Mouse (Mus musculus) lung, postnatal 4 days (tissue): ENCODE data around the gene Kcnj10.

Experiments
- DNase-seq, 2 experiments: peaks; one replicate each; pipeline ENCODE4 v3.0.0; 2021

Gene Kcnj10

GRCm38 (mm10) chr1:172333512-172333911, 7.5 kb upstream of the Kcnj10 start:
- no peak for DNase-seq

GRCm38 (mm10) chr1:172335804-172336203, 5.2 kb upstream of the Kcnj10 start:
- no peak for DNase-seq

- no peak for DNase-seq
These were observed 3.4 kb upstream of the Kcnj10 start for GRCm38 (mm10) chr1:172337411-172338185.

DNA sequence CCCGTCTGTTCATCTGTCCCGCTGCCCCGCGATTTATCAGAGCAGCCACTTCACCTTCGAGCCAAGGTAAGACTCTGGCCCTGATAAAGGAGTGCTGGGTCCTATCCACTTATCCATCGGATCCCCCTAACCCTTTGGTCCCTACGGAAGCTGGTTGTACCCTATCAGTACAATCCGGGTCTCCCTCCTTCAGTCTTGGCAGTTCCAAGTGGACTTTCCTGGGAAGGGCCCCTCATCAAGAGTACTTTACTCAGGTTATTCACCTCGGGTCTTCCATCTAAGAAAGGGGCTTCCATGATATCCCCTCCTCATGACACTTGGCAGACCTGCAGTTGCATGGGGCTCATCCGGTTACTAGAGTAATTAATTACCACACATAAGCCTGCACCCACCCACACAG, 376 bp downstream of the Kcnj10 start:
- DNase-seq, result no peak

DNA sequence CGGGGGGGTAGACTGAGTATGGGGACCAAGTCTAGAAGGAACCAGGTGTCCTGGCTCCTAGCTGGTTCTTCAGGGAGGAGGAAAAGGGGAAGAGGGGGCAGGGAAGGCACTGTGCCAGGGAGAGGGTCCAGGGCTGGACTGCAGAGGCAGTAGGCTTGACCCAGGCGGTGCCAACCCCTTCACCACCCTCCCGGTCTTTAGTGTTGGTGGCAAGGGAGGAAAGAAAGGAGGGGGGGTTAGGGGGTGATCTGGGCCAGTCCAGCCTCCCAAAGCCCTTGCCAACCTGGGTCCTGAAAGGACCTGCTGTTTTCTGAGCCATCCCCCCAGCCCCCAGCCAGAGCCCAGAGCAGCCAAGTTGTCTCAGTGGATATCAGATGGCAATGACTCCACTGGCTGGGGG, 1.7 kb downstream of the Kcnj10 start:
- DNase-seq, result no peak

DNA sequence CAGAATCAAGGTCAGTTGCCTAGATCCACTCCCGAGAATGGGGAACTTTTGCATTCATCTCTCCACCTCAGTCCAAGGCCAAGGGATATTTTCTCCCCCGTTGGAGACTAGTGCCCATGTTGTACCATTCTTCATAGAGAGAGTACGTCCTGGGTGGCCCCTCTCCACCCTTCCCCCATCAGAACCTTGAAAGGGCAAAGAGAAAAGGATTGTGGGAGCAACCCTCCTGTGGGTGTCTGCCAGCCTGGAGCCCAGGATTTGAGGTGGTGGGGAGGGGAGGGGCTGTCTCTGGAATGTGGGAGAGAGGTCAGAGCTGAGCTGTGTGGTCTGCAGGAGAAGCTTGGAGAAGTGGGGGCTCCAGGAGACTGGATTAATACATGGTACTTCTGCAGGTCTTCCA, 2.9 kb downstream of the Kcnj10 start:
- DNase-seq, result no peak

GRCm38 (mm10) chr1:172344820-172345219, 3.8 kb downstream of the Kcnj10 start:
- DNase-seq, result no peak

GRCm38 (mm10) chr1:172346707-172347106, 5.7 kb downstream of the Kcnj10 start:
- no peak for DNase-seq

DNA sequence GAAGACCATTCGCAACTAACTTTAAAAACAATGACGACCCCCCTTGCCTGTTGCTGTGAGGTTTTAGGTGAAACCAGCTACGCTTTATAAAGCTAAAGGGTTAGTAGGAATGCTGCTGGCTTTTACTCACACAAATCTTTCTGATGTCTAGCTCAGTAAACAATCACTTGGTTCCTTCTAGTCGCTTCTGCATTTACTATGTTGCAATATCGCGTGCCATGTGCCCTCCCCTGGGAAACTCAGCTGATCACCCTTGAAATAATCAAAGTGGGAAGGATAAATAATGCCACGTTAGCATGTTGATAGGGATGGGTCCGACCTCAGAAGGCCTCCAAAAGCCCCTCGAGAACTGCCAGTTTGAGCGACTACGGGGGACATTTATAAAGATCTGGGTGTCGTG, 6.4 kb downstream of the Kcnj10 start:
- no peak for DNase-seq

- no peak for DNase-seq
These were observed 8.5 kb downstream of the Kcnj10 start for GRCm38 (mm10) chr1:172349504-172349903.

GRCm38 (mm10) chr1:172349916-172350812, 9.2 kb downstream of the Kcnj10 start:
- peak in 1 of 2 experiments; percentile 39 for DNase-seq

GRCm38 (mm10) chr1:172352001-172352400, 11.0 kb downstream of the Kcnj10 start:
- no peak for DNase-seq

DNA sequence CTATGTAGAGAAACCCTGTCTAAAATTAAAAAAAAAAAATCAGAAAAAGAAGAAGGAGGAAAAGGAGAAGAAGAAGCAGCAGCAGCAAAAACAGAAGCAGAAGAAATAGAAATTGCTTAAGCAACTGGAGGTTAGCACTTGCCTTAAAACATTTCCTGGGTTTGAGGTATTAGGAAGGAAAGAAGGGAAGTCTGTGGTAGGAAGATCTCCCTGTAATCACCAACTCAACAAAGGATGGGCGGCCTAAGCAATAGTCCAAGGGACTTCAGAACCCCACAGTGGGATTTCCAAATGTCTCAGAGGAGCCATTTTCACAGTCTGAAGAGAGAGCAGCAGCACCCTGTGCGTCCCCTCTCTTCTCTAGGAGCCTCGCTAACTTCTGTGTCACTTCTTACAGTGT, 11.4 kb downstream of the Kcnj10 start:
- DNase-seq, result no peak

GRCm38 (mm10) chr1:172355336-172355735, 14.3 kb downstream of the Kcnj10 start:
- no peak for DNase-seq

GRCm38 (mm10) chr1:172357550-172357949, 16.5 kb downstream of the Kcnj10 start:
- peak; percentile 64 to 75 for DNase-seq

- no peak for DNase-seq
These were observed 17.3 kb downstream of the Kcnj10 start for GRCm38 (mm10) chr1:172358341-172358740.

GRCm38 (mm10) chr1:172364684-172365083, 23.7 kb downstream of the Kcnj10 start:
- DNase-seq, result peak; percentile 76 to 81

GRCm38 (mm10) chr1:172368768-172369418, 27.9 kb downstream of the Kcnj10 start:
- DNase-seq, result peak; percentile 62 to 78

GRCm38 (mm10) chr1:172376198-172376667, 35.2 kb downstream of the Kcnj10 start, which contains the start of gene Pigm:
Pigm (plus strand) TSS chr1:172376546.
- DNase-seq, result peak; percentile 98 to 99

- DNase-seq, result no peak
These were observed 35.9 kb downstream of the Kcnj10 start for GRCm38 (mm10) chr1:172376758-172377458.

DNA sequence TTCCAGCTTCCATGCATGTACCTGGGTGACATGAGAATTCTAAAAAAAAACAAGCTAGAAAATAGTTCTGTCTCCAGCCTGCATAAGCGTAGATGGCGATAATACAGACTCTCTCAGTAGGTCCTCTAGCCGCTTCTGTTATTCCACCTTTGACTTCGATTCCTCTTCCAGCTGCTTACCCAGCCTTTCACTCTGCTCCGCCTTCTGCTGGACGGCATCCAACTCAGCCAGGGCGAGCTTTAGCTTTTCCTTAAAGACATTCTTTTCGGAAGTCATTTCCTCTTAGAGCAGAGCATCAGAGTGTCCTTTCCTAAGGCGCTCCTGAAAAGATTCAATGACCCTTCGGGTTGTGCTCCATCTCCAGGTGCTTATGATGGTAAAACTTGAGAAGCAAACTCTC, 39.1 kb downstream of the Kcnj10 start:
- DNase-seq, result peak; percentile 40 to 56

- no peak for DNase-seq
These were observed 41.1 kb downstream of the Kcnj10 start for GRCm38 (mm10) chr1:172382090-172382489.
